Mouse (Mus musculus): ENCODE measurements around the gene Mrpl12. TPM values are rescaled to one million over a fixed set of nuclear protein-coding genes. Genes with fewer than 3 reads are reported as not detected.

Gene Mrpl12
- total and polyA plus RNA-seq, 3 experiments, result 374 to 461 (median 457) TPM

DNA sequence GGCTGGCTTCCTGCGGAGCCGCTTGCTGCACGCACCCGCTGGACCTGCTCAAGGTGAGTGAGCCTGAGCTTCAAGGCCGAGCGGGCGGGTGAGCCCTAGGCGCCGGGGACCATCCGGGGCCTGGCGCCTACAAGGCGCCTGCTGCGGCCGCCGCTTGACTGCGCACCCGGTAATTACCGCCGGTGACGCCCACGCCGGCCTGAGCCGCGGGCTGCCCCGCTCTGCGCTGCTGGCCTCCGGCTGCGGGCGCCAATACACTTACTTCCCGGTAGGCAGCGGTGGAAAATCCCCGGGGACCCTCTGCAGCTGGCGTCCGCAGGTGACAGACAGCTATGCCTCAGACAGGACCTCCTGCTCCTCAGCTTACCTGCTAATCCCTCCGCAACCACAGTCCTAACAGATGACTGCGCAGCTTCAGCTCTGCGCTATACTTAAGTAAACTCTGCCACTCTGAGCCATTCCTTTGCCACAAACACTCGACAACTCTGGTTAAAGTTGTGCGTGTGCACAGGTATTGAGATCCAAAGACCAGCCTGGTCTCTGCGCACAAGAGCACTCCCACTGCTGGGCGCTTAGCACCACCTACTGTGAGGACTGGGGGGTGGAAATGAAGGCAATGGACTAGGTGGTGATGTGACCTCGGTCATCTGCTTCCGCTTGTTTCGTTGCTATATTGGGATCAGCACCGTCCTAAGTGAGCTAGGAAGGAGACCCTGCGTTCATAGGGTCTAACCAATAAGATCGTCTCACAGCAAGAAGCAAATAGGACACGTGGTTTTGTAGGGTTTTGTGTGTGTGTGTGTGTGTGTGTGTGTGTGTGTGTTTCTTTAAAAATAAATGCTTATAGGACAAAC, 7.8 kb downstream of the Mrpl12 start:
- peak; percentile 88 for DNase-seq (ENCODE audit: low read depth, low spot score)
- H3K36me3 ChIP-seq (ENCODE audit: control insufficient read depth in 1 of 2, insufficient read depth in 2 of 2, low read length in 2 of 2), result peaks cover 0 to 11% of the 10 kb centered on the region in 2 experiments; a peak in 3 of 4 replicates
- TF ChIP-seq RCOR1 (IDR thresholded peaks at IDR 0.05; ENCODE audit: low read depth, low read length) (no peak), GABPA (IDR thresholded peaks at IDR 0.05; ENCODE audit: low read depth, low read length) (no peak), HCFC1 (IDR thresholded peaks at IDR 0.05; ENCODE audit: low read depth, low read length) (peak; percentile 60), USF2 (IDR thresholded peaks at IDR 0.05; ENCODE audit: borderline replicate concordance in 1 of 2, insufficient read depth in 1 of 2, low read depth in 1 of 2, low read length in 2 of 2) (no peak), CTCF (IDR thresholded peaks at IDR 0.05 in 2 of 3, conservative IDR thresholded peaks at IDR 0.05 in 1 of 3; ENCODE audit: control insufficient read depth in 1 of 3, insufficient read depth in 1 of 3, low read depth in 2 of 3, low read length in 3 of 3, poor library complexity in 1 of 3, severe bottlenecking in 1 of 3) (peak; percentile 12 to 35 (median 14); a peak in 3 of 6 replicates), CHD2 (IDR thresholded peaks at IDR 0.05; ENCODE audit: low read length) (no peak; the same call in 1 of the 2 replicates), GATA1 (IDR thresholded peaks at IDR 0.05; ENCODE audit: low read depth, low read length) (no peak), E2F4 (IDR thresholded peaks at IDR 0.05; ENCODE audit: borderline replicate concordance, low read depth, low read length) (no peak), NRF1 (IDR thresholded peaks at IDR 0.05; ENCODE audit: insufficient read depth, low read depth, low read length, poor library complexity, severe bottlenecking) (no peak), USF1 (IDR thresholded peaks at IDR 0.05; ENCODE audit: low read depth, low read length) (peak; percentile 88), MEF2A (IDR thresholded peaks at IDR 0.05; ENCODE audit: extremely low read depth, insufficient replicate concordance, low read depth, low read length, poor library complexity, severe bottlenecking) (no peak), ZKSCAN1 (IDR thresholded peaks at IDR 0.05; ENCODE audit: low read depth, low read length) (no peak), SIN3A (IDR thresholded peaks at IDR 0.05; ENCODE audit: low read length) (peak; percentile 94), EP300 (IDR thresholded peaks at IDR 0.05; ENCODE audit: low read depth in 1 of 2, low read length in 2 of 2) (no peak; a peak in 1 of 4 replicates), ZC3H11A (IDR thresholded peaks at IDR 0.05; ENCODE audit: low read depth, low read length) (no peak), POLR2AphosphoS2 (IDR thresholded peaks at IDR 0.05; ENCODE audit: low read length) (no peak), TCF12 (IDR thresholded peaks at IDR 0.05; ENCODE audit: low read depth, low read length) (no peak), ZMIZ1 (IDR thresholded peaks at IDR 0.05; ENCODE audit: low read depth, low read length) (peak; percentile 44; the same call in 1 of the 2 replicates), MYC (IDR thresholded peaks at IDR 0.05; ENCODE audit: low read depth, low read length) (peak; percentile 92), MAZ (IDR thresholded peaks at IDR 0.05; ENCODE audit: low read depth, low read length) (peak; percentile 79; the same call in 1 of the 2 replicates), MYB (IDR thresholded peaks at IDR 0.05; ENCODE audit: low read depth, low read length) (no peak), ELF1 (IDR thresholded peaks at IDR 0.05; ENCODE audit: low read depth, low read length) (no peak), MAFK (IDR thresholded peaks at IDR 0.05; ENCODE audit: borderline replicate concordance, low read depth, low read length) (no peak), MAX (IDR thresholded peaks at IDR 0.05; ENCODE audit: low read length) (peak; percentile 95), RAD21 (IDR thresholded peaks at IDR 0.05; ENCODE audit: low read depth, low read length) (peak; percentile 34), NELFE (IDR thresholded peaks at IDR 0.05; ENCODE audit: low read depth, low read length) (no peak), BHLHE40 (IDR thresholded peaks at IDR 0.05; ENCODE audit: borderline replicate concordance, low read depth, low read length) (no peak), KAT2A (conservative IDR thresholded peaks at IDR 0.05; ENCODE audit: low read depth, low read length) (no peak), TBP (IDR thresholded peaks at IDR 0.05; ENCODE audit: low read depth, low read length) (peak; percentile 67), ETS1 (IDR thresholded peaks at IDR 0.05; ENCODE audit: low read depth, low read length) (peak; percentile 47; the same call in 1 of the 2 replicates), POLR2AphosphoS5 (IDR thresholded peaks at IDR 0.05; ENCODE audit: borderline replicate concordance, low read depth, low read length) (no peak; the same call in 1 of the 2 replicates), UBTF (IDR thresholded peaks at IDR 0.05; ENCODE audit: borderline replicate concordance, insufficient read depth, low read depth, low read length) (0 out of 2 replicates have a peak, but pooled peaks have one; percentile 2), CHD1 (IDR thresholded peaks at IDR 0.05; ENCODE audit: low read depth, low read length) (no peak; the same call in 1 of the 2 replicates), JUND (IDR thresholded peaks at IDR 0.05; ENCODE audit: low read depth, low read length) (no peak)

More for the DNA sequence above, 7.8 kb downstream of the Mrpl12 start:
- peak overlapping the region; percentile 54 for H3K27ac ChIP-seq (ENCODE audit: control insufficient read depth, low read depth, low read length)
- peaks cover 20% of the 10 kb centered on the region for H3K79me2 ChIP-seq (ENCODE audit: control insufficient read depth, insufficient read depth, low read length, poor library complexity)
- peak overlapping the region; percentile 87 for H3K9ac ChIP-seq (ENCODE audit: control insufficient read depth, low read depth, low read length, poor library complexity, severe bottlenecking)
- no peaks in the 10 kb centered on the region for H3K9me3 ChIP-seq (replicated peaks; ENCODE audit: insufficient read depth, low read length)
- H3K4me1 ChIP-seq (ENCODE audit: control insufficient read depth in 1 of 2, insufficient read depth in 2 of 2, low read length in 2 of 2), result peaks cover 0 to 20% of the 10 kb centered on the region in 2 experiments; a peak in 2 of 4 replicates
- peak overlapping the region; percentile 63 to 80 for H3K4me3 ChIP-seq (ENCODE audit: control insufficient read depth in 1 of 2, insufficient read depth in 1 of 2, low read depth in 2 of 2, low read length in 2 of 2)
- no peaks in the 10 kb centered on the region for H3K27me3 ChIP-seq (ENCODE audit: control insufficient read depth in 1 of 2, insufficient read depth in 2 of 2, low read length in 2 of 2)
